Mouse (Mus musculus): ENCODE results near the gene Pkig.

DNA sequence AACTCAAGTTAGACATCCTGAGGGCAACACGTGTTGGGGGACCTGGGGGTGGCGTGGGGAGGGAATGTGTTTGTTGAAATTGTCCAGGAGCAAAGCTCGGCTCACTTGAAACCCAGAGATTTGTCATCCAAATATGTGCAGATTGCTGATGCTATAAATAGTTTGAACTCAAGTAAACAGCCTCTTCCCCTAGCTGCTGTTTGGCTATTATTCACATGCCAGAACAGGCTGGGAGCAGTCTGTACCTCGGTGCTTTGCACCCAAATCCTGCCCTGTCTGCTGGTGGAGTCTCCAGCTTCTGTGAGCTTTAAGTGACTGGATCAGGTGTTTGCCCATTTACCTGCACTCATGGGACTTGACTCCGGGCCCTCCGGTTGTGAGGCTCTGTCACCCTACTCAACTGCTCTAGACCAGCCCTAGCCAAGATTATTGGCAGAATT is 27.6 kb downstream of the Pkig start:
- TF ChIP-seq USF1 (IDR thresholded peaks at IDR 0.05; ENCODE audit: low read depth, low read length) = no peak
- TF ChIP-seq CTCF (conservative IDR thresholded peaks at IDR 0.05 in 1 of 2, IDR thresholded peaks at IDR 0.05 in 1 of 2; ENCODE audit: low read depth in 2 of 2, low read length in 2 of 2) = no peak
- TF ChIP-seq RAD21 (IDR thresholded peaks at IDR 0.05; ENCODE audit: low read depth, low read length) = no peak
- no peak for TF ChIP-seq GABPA (IDR thresholded peaks at IDR 0.05; ENCODE audit: insufficient replicate concordance, low read depth, low read length)
- TF ChIP-seq JUN (IDR thresholded peaks at IDR 0.05; ENCODE audit: insufficient read depth, low read depth, low read length) = no peak
- TF ChIP-seq MAX (IDR thresholded peaks at IDR 0.05; ENCODE audit: low read length) = peak; percentile 64
- TF ChIP-seq E2F4 (IDR thresholded peaks at IDR 0.05; ENCODE audit: insufficient replicate concordance, low read depth, low read length) = no peak
- TF ChIP-seq CHD1 (IDR thresholded peaks at IDR 0.05; ENCODE audit: low read depth, low read length) = peak; percentile 68; the same call in 1 of the 2 replicates
- no peak for TF ChIP-seq POLR2A (IDR thresholded peaks at IDR 0.05; ENCODE audit: low read depth, low read length)
- TF ChIP-seq EP300 (IDR thresholded peaks at IDR 0.05; ENCODE audit: low read length) = peak; percentile 54; the same call in 1 of the 2 replicates
- TF ChIP-seq MXI1 (IDR thresholded peaks at IDR 0.05; ENCODE audit: low read depth, low read length) = peak; percentile 40; the same call in 1 of the 2 replicates
- peak; percentile 40 for TF ChIP-seq IRF4 (IDR thresholded peaks at IDR 0.05; ENCODE audit: low read depth, low read length)
- peak; percentile 26; the same call in 1 of the 2 replicates for TF ChIP-seq CHD2 (IDR thresholded peaks at IDR 0.05; ENCODE audit: low read length)

Data from CH12.LX (cell line).